Mouse (Mus musculus) embryonic facial prominence, embryonic 15.5 days (tissue): Measurements from ENCODE around the gene Stmnd1. TPM values are rescaled to one million over a fixed set of nuclear protein-coding genes. Genes with fewer than 3 reads are reported as not detected.
"Not testable (repeated sequence)": the region's sequence is repeated elsewhere in the genome, so short reads cannot be mapped to it uniquely, and the experiment has no call there.

Experiments used
- ATAC-seq: fragments of 200-750 bp; cut with Nextera tagmentation; 2 replicates; pipeline ENCODE4 v1.8.0; 2017; ENCODE audit warnings: low read depth, moderate TSS enrichment; ENCODE audit not compliant: insufficient number of reproducible peaks, low FRiP score, low TSS enrichment
- H3K27ac ChIP-seq: fragments of 300-500 bp; sonication (generic); replicated peaks from 2 replicates; pipeline ENCODE4 v1.5.1; 2015; ENCODE audit warnings: mild to moderate bottlenecking, inconsistent platforms
- H3K27me3 ChIP-seq: fragments of 300-500 bp; sonication (generic); 2 replicates; pipeline ENCODE4 v1.6.1; 2015; ENCODE audit warnings: inconsistent platforms
- H3K36me3 ChIP-seq: fragments of 300-500 bp; sonication (generic); 2 replicates; pipeline ENCODE4 v1.6.1; 2015; ENCODE audit warnings: mild to moderate bottlenecking, inconsistent platforms
- H3K4me1 ChIP-seq: fragments of 300-500 bp; sonication (generic); 2 replicates; pipeline ENCODE4 v1.6.1; 2015; ENCODE audit warnings: inconsistent platforms
- H3K4me2 ChIP-seq: fragments of 300-500 bp; sonication (generic); replicated peaks from 2 replicates; pipeline ENCODE4 v1.6.1; 2015; ENCODE audit warnings: mild to moderate bottlenecking, inconsistent platforms
- H3K4me3 ChIP-seq: fragments of 300-500 bp; sonication (generic); replicated peaks from 2 replicates; pipeline ENCODE4 v1.5.1; 2015; ENCODE audit warnings: mild to moderate bottlenecking, inconsistent platforms
- H3K9ac ChIP-seq: fragments of 300-500 bp; sonication (generic); 2 replicates; pipeline ENCODE4 v1.6.1; 2015; ENCODE audit warnings: inconsistent platforms
- H3K9me3 ChIP-seq: fragments of 300-500 bp; sonication (generic); replicated peaks from 2 replicates; pipeline ENCODE4 v1.6.1; 2016; ENCODE audit warnings: inconsistent platforms
- WGBS: fragments of 180-500 bp; shearing (Covaris S2); methylation state at CpG from one replicate; pipeline ENCODE4 v1.1.7; 2015; 5-methylcytosine and 5-hydroxymethylcytosine counted together
- polyA plus RNA-seq: library from polyadenylated mRNA; unstranded; fragments of >200 nt; fragmentation: Nextera tagmentation; extraction: Ambion mirVana; gene quantifications from 2 replicates; pipeline ENCODE4 v1.2.1, GENCODE M21; 2015

The Stmnd1 gene
- polyA plus RNA-seq, 1 experiment from 2014 or later = 1.9 TPM

GRCm38 (mm10) chr13:46290537-46290936 lies 17.0 kb downstream of the Stmnd1 start:
- no peak overlapping the region for H3K9ac ChIP-seq
- ATAC-seq = no peak
- no peak overlapping the region for H3K4me3 ChIP-seq
- H3K27ac ChIP-seq = no peak overlapping the region
- H3K4me1 ChIP-seq = no peaks in the 10 kb centered on the region; the same call in 1 of the 2 replicates
- H3K4me2 ChIP-seq = no peak overlapping the region
- H3K27me3 ChIP-seq = no peaks in the 10 kb centered on the region
- H3K9me3 ChIP-seq = no peaks in the 10 kb centered on the region
- 82% methylated on average over 1 of the region's 1 CpGs for WGBS
- no peaks in the 10 kb centered on the region for H3K36me3 ChIP-seq

GRCm38 (mm10) chr13:46294365-46294764 lies 20.8 kb downstream of the Stmnd1 start:
- no peak overlapping the region for H3K27ac ChIP-seq
- no peak overlapping the region for H3K4me2 ChIP-seq
- no peaks in the 10 kb centered on the region for H3K9me3 ChIP-seq
- H3K36me3 ChIP-seq = no peaks in the 10 kb centered on the region
- H3K4me3 ChIP-seq = no peak overlapping the region
- H3K4me1 ChIP-seq = no peaks in the 10 kb centered on the region
- ATAC-seq = no peak
- H3K9ac ChIP-seq = no peak overlapping the region
- no peaks in the 10 kb centered on the region for H3K27me3 ChIP-seq

- Histone ChIP-seq H3K4me2 (no peak overlapping the region), H3K4me3 (no peak overlapping the region), H3K27ac (no peak overlapping the region), H3K4me1 (no peaks in the 10 kb centered on the region), H3K27me3 (no peaks in the 10 kb centered on the region), H3K9me3 (no peaks in the 10 kb centered on the region), H3K36me3 (no peaks in the 10 kb centered on the region), H3K9ac (no peak overlapping the region)
- WGBS = 87% methylated on average over 4 of the region's 4 CpGs
- ATAC-seq = no peak
These were observed 24.2 kb downstream of the Stmnd1 start for GRCm38 (mm10) chr13:46297701-46298100.

- 38% methylated on average over 10 of the region's 10 CpGs for WGBS
- Histone ChIP-seq H3K4me2 (no peak overlapping the region), H3K27me3 (no peaks in the 10 kb centered on the region), H3K9ac (no peak overlapping the region), H3K4me1 (no peaks in the 10 kb centered on the region), H3K27ac (no peak overlapping the region), H3K4me3 (no peak overlapping the region), H3K36me3 (no peaks in the 10 kb centered on the region), H3K9me3 (no peaks in the 10 kb centered on the region)
- ATAC-seq = no peak
These were observed 37.3 kb downstream of the Stmnd1 start for GRCm38 (mm10) chr13:46310790-46311189.

- no peak overlapping the region for H3K4me2 ChIP-seq
- H3K27ac ChIP-seq = no peak overlapping the region
- no peaks in the 10 kb centered on the region for H3K27me3 ChIP-seq
- H3K4me3 ChIP-seq = no peak overlapping the region
- no peak overlapping the region for H3K9ac ChIP-seq
- WGBS = 75% methylated on average over 5 of the region's 5 CpGs
- H3K9me3 ChIP-seq = no peaks in the 10 kb centered on the region
- no peak for ATAC-seq
- H3K36me3 ChIP-seq = no peaks in the 10 kb centered on the region
- H3K4me1 ChIP-seq = no peaks in the 10 kb centered on the region
These were observed 39.7 kb downstream of the Stmnd1 start for GRCm38 (mm10) chr13:46313176-46313575.

GRCm38 (mm10) chr13:46315165-46315564 lies 41.6 kb downstream of the Stmnd1 start:
- Histone ChIP-seq H3K27ac (no peak overlapping the region), H3K9me3 (no peaks in the 10 kb centered on the region), H3K9ac (no peak overlapping the region), H3K4me3 (no peak overlapping the region), H3K4me1 (no peaks in the 10 kb centered on the region), H3K27me3 (no peaks in the 10 kb centered on the region), H3K36me3 (no peaks in the 10 kb centered on the region), H3K4me2 (no peak overlapping the region)
- no peak for ATAC-seq
- 83% methylated on average over 7 of the region's 7 CpGs for WGBS

- no peaks in the 10 kb centered on the region for H3K4me1 ChIP-seq
- no peaks in the 10 kb centered on the region for H3K9me3 ChIP-seq
- no peak for ATAC-seq
- no peak overlapping the region for H3K4me3 ChIP-seq
- no peaks in the 10 kb centered on the region for H3K27me3 ChIP-seq
- H3K9ac ChIP-seq = no peak overlapping the region
- H3K36me3 ChIP-seq = no peaks in the 10 kb centered on the region
- no peak overlapping the region for H3K4me2 ChIP-seq
- no peak overlapping the region for H3K27ac ChIP-seq
- WGBS = 73% methylated on average over 4 of the region's 4 CpGs
These were observed 52.9 kb downstream of the Stmnd1 start for GRCm38 (mm10) chr13:46326351-46326985.

- no peak overlapping the region for H3K9ac ChIP-seq
- no peak overlapping the region for H3K4me2 ChIP-seq
- no peak for ATAC-seq
- H3K27me3 ChIP-seq = no peaks in the 10 kb centered on the region
- H3K4me3 ChIP-seq = no peak overlapping the region
- H3K9me3 ChIP-seq = no peaks in the 10 kb centered on the region
- no peaks in the 10 kb centered on the region for H3K4me1 ChIP-seq
- H3K36me3 ChIP-seq = no peaks in the 10 kb centered on the region
- WGBS = 77% methylated on average over 6 of the region's 6 CpGs
- no peak overlapping the region for H3K27ac ChIP-seq
These were observed 61.5 kb downstream of the Stmnd1 start for GRCm38 (mm10) chr13:46335020-46335419.

GRCm38 (mm10) chr13:46336281-46336680 lies 62.8 kb downstream of the Stmnd1 start:
- not testable (repeated sequence) for ATAC-seq, H3K27ac ChIP-seq, H3K4me1 ChIP-seq, H3K9ac ChIP-seq, H3K27me3 ChIP-seq, H3K4me2 ChIP-seq, H3K9me3 ChIP-seq, H3K4me3 ChIP-seq, H3K36me3 ChIP-seq
- 71% methylated on average over 1 of the region's 1 CpGs for WGBS

- no peaks in the 10 kb centered on the region for H3K36me3 ChIP-seq
- no peaks in the 10 kb centered on the region for H3K9me3 ChIP-seq
- H3K4me1 ChIP-seq = no peaks in the 10 kb centered on the region
- H3K27me3 ChIP-seq = no peaks in the 10 kb centered on the region
- no peak overlapping the region for H3K4me3 ChIP-seq
- WGBS = 84% methylated on average over 2 of the region's 2 CpGs
- ATAC-seq = no peak
- no peak overlapping the region for H3K27ac ChIP-seq
- no peak overlapping the region for H3K4me2 ChIP-seq
- no peak overlapping the region for H3K9ac ChIP-seq
These were observed 64.3 kb downstream of the Stmnd1 start for GRCm38 (mm10) chr13:46337791-46338190.

- Histone ChIP-seq H3K36me3 (no peaks in the 10 kb centered on the region), H3K4me1 (no peaks in the 10 kb centered on the region), H3K4me3 (no peak overlapping the region), H3K9ac (no peak overlapping the region), H3K4me2 (no peak overlapping the region), H3K27me3 (no peaks in the 10 kb centered on the region), H3K9me3 (no peaks in the 10 kb centered on the region), H3K27ac (no peak overlapping the region)
- 40% methylated on average over 4 of the region's 4 CpGs for WGBS
- ATAC-seq = no peak
These were observed 66.4 kb downstream of the Stmnd1 start for GRCm38 (mm10) chr13:46339954-46340353.

GRCm38 (mm10) chr13:46340583-46340982 lies 67.1 kb downstream of the Stmnd1 start:
- ATAC-seq = no peak

More at GRCm38 (mm10) chr13:46340583-46340982, 67.1 kb downstream of the Stmnd1 start:
- Histone ChIP-seq H3K4me1 (no peaks in the 10 kb centered on the region), H3K36me3 (no peaks in the 10 kb centered on the region), H3K4me3 (no peak overlapping the region), H3K27me3 (no peaks in the 10 kb centered on the region), H3K4me2 (no peak overlapping the region), H3K9me3 (no peaks in the 10 kb centered on the region), H3K9ac (no peak overlapping the region), H3K27ac (no peak overlapping the region)
- 89% methylated on average over 8 of the region's 8 CpGs for WGBS
